Mouse (Mus musculus) lung, adult 2 months (tissue): ENCODE results near the gene Ppfia2.

ENCODE experiments used
- CTCF ChIP-seq: fragments of 200-500 bp; IDR thresholded peaks from 2 replicates; pipeline ENCODE4 v1.5.1; 2011; ENCODE audit warnings: mild to moderate bottlenecking, low read length, control low read depth; ENCODE audit not compliant: insufficient read depth
- POLR2A ChIP-seq: fragments of 200-500 bp; IDR thresholded peaks from 2 replicates; pipeline ENCODE4 v1.6.1; 2011; ENCODE audit warnings: low read depth, mild to moderate bottlenecking, control low read depth, low read length, borderline replicate concordance; ENCODE audit errors: extremely low read depth

- TF ChIP-seq POLR2A (no peak), CTCF (no peak)
Measured at GRCm38 (mm10) chr10:106566036-106566435, 95.9 kb downstream of the Ppfia2 start.
